Mouse (Mus musculus) E14TG2a.4 (cell line): ENCODE measurements at regions not wholly inside any gene's neighbourhood (a gene's known extent, or its start where the extent isn't known, plus 50 kb on each side); places are given as distances from the start of the nearest gene placed in this dataset.

ENCODE experiments used
- CTCF ChIP-seq: conservative IDR thresholded peaks from 2 replicates; pipeline ENCODE4 v1.5.1; 2014; ENCODE audit warnings: low read length
- NANOG ChIP-seq: IDR thresholded peaks from 2 replicates; pipeline ENCODE4 v1.6.1; 2014; ENCODE audit warnings: borderline replicate concordance, low read length, mixed read lengths
- POU5F1 ChIP-seq: IDR thresholded peaks from 2 replicates; pipeline ENCODE4 v1.6.1; 2014; ENCODE audit warnings: low read length, borderline replicate concordance

DNA sequence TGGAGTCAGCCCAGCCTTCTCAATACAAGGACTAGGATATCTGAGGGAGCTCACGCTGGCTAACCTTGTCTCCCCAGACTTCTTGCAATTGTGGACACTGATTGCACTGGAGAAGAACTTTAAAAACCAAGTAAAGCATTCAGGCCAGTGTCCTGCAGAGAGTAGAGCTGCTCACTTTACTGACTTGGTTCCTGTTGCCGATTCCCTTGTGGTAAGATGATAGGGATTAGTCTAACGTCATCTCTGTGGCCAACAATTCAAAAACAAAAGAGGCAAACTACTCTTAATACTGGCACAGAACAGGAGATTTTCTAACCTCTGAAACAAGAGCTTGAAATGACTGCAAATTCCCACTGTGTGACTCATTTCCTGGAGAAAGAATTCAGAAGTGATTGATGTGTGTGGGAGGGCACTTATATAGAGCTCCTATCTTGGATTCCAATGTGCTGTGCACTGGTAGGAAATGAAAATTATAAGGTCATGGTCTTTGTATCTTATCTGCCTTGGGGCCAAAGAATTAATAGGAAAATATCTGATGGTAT lies 191.6 kb upstream of the Phyhipl start:
- TF ChIP-seq CTCF (no peak), POU5F1 (no peak), NANOG (no peak)
